Mouse (Mus musculus) erythroblast, embryonic 14.5 days (primary cell): ENCODE measurements around the gene Atp5s.

Experiments used
- GATA1 ChIP-seq: IDR thresholded peaks from 2 replicates; pipeline ENCODE4 v1.6.1; 2012; ENCODE audit warnings: low read length, inconsistent platforms, mixed read lengths
- TAL1 ChIP-seq: IDR thresholded peaks from 3 replicates; pipeline ENCODE4 v1.6.1; 2012; ENCODE audit warnings: low read length, inconsistent platforms, mixed read lengths

DNA sequence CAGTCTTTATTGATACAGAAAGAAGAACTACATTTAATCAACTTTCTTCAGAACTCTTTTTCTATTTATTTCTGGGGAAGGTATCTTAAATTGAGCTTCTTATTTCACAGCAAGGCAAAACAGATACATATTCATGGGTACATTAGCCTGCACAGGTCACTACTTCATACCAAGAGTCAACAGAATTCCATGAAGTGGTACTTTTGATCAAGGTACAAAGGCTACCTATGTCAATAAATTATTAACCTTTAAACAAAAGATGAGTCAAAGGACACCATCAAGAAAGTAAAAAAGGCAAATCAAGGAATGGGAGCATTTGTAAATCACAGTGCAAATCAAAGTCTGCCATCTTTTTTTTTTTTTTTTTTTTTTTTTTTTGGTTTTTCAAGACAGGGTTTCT, 11.1 kb upstream of the Atp5s start:
- no peak; the same call in 2 of the 3 replicates for TF ChIP-seq TAL1
- no peak for TF ChIP-seq GATA1
